Mouse (Mus musculus) urinary bladder, postnatal 4 days (tissue): ENCODE results near the gene Itgb5.

Experiments
- DNase-seq, 2 experiments: peaks; one replicate each; pipeline ENCODE4 v3.0.0; 2021 to 2022; ENCODE audit warnings: low spot score in 2 of 2

Gene Itgb5

GRCm38 (mm10) chr16:33985372-33985771 lies 155.9 kb downstream of the Itgb5 start:
- no peak for DNase-seq

GRCm38 (mm10) chr16:33986993-33987392 lies 157.5 kb downstream of the Itgb5 start:
- DNase-seq, result no peak

- DNase-seq, result no peak
Observed at GRCm38 (mm10) chr16:33988358-33989012, 159.0 kb downstream of the Itgb5 start.

- DNase-seq, result no peak
Observed at GRCm38 (mm10) chr16:33989106-33989505, 159.6 kb downstream of the Itgb5 start.

- no peak for DNase-seq
Observed at GRCm38 (mm10) chr16:33990712-33991111, 161.2 kb downstream of the Itgb5 start.

- no peak for DNase-seq
Observed at GRCm38 (mm10) chr16:33994321-33994720, 164.9 kb downstream of the Itgb5 start.

GRCm38 (mm10) chr16:33995496-33995895 lies 166.0 kb downstream of the Itgb5 start:
- DNase-seq, result no peak

GRCm38 (mm10) chr16:33996030-33996429 lies 166.6 kb downstream of the Itgb5 start:
- DNase-seq, result no peak

GRCm38 (mm10) chr16:33998011-33998410 lies 168.5 kb downstream of the Itgb5 start:
- DNase-seq, result no peak
